Mouse (Mus musculus): ENCODE measurements around the gene Itk.

Gene Itk

DNA sequence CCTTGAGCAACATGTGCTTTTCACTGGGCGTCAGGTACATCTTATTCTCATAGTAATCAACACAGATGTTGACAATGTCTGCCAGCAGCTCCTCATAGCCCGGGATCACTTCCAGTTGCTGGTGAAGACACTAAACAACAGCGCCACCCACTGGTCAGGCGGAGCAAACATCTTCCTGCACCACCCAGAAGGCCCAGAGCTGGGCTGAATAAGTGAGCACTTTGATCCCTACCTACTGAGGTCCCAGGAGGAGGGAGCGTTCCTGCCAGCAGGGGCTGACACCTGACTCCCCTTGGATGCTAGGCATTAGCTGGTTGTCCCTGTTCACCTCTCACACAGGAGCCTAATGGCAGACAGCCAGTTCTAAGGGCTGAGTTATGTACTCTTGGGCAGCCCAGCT is 112.5 kb downstream of the Itk start:
- DNase-seq (ENCODE audit: low spot score), result no peak

DNA sequence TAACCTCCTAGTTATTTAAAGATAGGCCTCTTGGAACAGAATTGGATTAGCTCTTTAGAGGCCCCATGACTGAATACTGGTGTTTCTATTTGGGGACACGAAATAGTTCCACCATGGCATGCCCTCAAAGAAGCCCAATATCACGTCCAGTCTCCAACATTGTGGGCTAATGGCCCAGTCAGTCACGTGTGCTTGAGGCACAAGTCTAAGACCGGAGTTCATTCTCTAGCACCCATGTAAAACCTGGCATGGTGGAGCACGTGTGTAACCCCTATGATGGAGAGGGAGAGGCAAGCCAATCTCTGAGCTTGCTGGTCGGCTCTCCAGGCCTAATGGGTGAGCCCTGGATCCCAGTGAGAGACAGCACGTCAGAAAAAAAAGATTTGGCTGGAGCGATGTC is 113.1 kb downstream of the Itk start:
- no peak for DNase-seq (ENCODE audit: low spot score)

DNA sequence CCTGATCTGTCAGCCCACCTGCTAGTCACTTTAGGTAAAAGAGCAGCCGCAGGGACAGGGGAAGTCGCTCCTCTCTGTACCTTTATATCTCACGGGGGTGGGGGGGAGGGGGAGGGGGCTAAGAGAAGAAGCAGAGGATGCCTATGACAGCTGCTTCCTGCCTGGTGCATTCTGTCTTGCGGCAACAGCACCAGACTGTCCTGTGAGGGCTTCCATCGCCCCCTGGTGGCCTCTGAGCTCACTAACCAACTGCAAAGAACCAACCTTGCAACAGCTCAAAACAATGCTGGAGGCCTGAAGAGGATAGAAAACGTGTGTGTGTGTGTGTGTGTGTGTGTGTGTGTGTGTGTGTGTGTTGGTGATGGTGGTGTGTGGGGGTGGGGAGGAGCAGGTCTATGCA is 114.0 kb downstream of the Itk start:
- peak; percentile 85 for DNase-seq (ENCODE audit: low spot score)

All from layer of hippocampus, adult 11-12 months (tissue).